Mouse (Mus musculus): Measurements from ENCODE around the gene Tmem159. TPM values are rescaled to one million over a fixed set of nuclear protein-coding genes. Genes with fewer than 3 reads are reported as not detected.

Tmem159 gene
- 76.1 TPM for polyA plus RNA-seq (2014; fragmentation: Illumina TruSeq; extraction: RNeasy Lipid Tissue Mini Kit (QIAGEN cat#74804); ENCODE audit: low read depth, low replicate concordance)

DNA sequence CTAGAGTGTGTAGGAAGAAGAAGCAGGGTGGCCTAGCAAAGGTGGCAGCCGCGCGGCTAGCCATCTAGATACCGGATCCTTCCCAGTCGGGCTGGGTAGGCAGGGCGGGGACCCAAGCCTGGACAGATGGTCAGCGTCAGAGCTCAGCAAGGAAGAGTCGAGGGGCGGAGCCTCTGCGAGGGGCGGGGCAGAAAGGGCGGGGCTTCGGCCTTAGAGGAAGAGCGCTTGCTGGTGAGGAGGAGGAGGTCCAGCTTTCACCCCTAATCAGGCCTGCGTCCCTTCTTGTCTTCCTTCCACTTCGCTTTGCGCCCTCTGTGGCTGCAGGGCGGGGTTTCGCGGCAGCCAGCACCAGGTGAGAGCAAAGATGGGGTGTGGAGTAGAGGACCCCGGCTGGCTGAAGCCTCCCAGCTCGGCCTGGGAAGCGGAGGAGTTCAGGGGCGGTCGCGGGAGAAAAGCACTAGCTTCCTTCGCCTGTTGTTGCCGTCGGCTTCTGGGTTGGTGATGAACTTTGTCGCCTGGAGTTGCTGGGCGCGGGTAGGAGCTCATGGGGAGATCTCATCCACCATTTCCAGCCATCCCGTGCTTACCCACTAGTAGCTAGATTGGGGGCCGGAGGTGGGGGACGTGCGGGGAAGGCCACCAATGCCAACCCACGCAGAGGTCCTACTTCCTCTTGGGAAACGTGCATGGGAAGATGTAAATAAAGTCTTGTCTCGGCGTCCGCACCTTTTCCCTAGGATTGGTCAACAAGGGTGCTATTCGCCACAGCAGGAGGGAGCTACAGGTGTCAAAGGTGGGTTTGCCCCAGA, at the start of gene Tmem159:
Gene Tmem159, plus strand, starts transcription at position 190 of the 809 bp plus-strand sequence.

GRCm38 (mm10) chr7:120095180-120095579, 7.0 kb upstream of the Tmem159 start, which contains the start of gene Dnah3:
Gene Dnah3 (minus strand): TSS chr7:120095280.

GRCm38 (mm10) chr7:120145191-120145590, 43.0 kb downstream of the Tmem159 start, which contains the start of gene Zp2:
Gene Zp2 (minus strand): TSS chr7:120145291.

Other genes with a start within 250 kb of the Tmem159 start
- gene Lyrm1, start 206.5 kb upstream of the Tmem159 start, polyA plus RNA-seq (2014; fragmentation: Illumina TruSeq; extraction: RNeasy Lipid Tissue Mini Kit (QIAGEN cat#74804); ENCODE audit: low read depth, low replicate concordance) = 9.0 TPM
- gene Dcun1d3, start 206.1 kb upstream of the Tmem159 start, polyA plus RNA-seq (2014; fragmentation: Illumina TruSeq; extraction: RNeasy Lipid Tissue Mini Kit (QIAGEN cat#74804); ENCODE audit: low read depth, low replicate concordance) = 19.7 TPM
- 2.8 TPM for gene Dnah3, start 7.1 kb upstream of the Tmem159 start, polyA plus RNA-seq (2014; fragmentation: Illumina TruSeq; extraction: RNeasy Lipid Tissue Mini Kit (QIAGEN cat#74804); ENCODE audit: low read depth, low replicate concordance)
- not detected for gene Zp2, start 42.9 kb downstream of the Tmem159 start, polyA plus RNA-seq (2014; fragmentation: Illumina TruSeq; extraction: RNeasy Lipid Tissue Mini Kit (QIAGEN cat#74804); ENCODE audit: low read depth, low replicate concordance)
- gene Anks4b, start 71.5 kb downstream of the Tmem159 start, polyA plus RNA-seq (2014; fragmentation: Illumina TruSeq; extraction: RNeasy Lipid Tissue Mini Kit (QIAGEN cat#74804); ENCODE audit: low read depth, low replicate concordance) = 2.4 TPM
- gene Crym, start 99.8 kb downstream of the Tmem159 start, polyA plus RNA-seq (2014; fragmentation: Illumina TruSeq; extraction: RNeasy Lipid Tissue Mini Kit (QIAGEN cat#74804); ENCODE audit: low read depth, low replicate concordance) = 1.8 TPM
- gene Abca14, start 101.6 kb downstream of the Tmem159 start, polyA plus RNA-seq (2014; fragmentation: Illumina TruSeq; extraction: RNeasy Lipid Tissue Mini Kit (QIAGEN cat#74804); ENCODE audit: low read depth, low replicate concordance) = 0.74 TPM
- gene Abca15, start 226.3 kb downstream of the Tmem159 start, polyA plus RNA-seq (2014; fragmentation: Illumina TruSeq; extraction: RNeasy Lipid Tissue Mini Kit (QIAGEN cat#74804); ENCODE audit: low read depth, low replicate concordance) = 0.77 TPM

Data from adipose tissue, adult 10 weeks (tissue).